Mouse (Mus musculus) olfactory bulb, adult 2 months (tissue): Measurements from ENCODE around the gene Vps9d1.

Experiments
- CTCF ChIP-seq: fragments of 200-500 bp; IDR thresholded peaks from 2 replicates; pipeline ENCODE4 v1.5.1; 2012; ENCODE audit warnings: low read depth, mild to moderate bottlenecking, low read length, moderate library complexity; ENCODE audit not compliant: insufficient read depth
- POLR2A ChIP-seq: fragments of 200-500 bp; IDR thresholded peaks from 2 replicates; pipeline ENCODE4 v1.6.1; 2012; ENCODE audit warnings: mild to moderate bottlenecking, low read depth, low read length, moderate library complexity; ENCODE audit not compliant: insufficient read depth

- TF ChIP-seq CTCF, result peak; percentile 11; the same call in 1 of the 2 replicates
- TF ChIP-seq POLR2A, result no peak
Observed at GRCm38 (mm10) chr8:123290166-123290565, 36.0 kb upstream of the Vps9d1 start.
